Mouse (Mus musculus): ENCODE measurements around the gene Bbx. TPM values are rescaled to one million over a fixed set of nuclear protein-coding genes. Genes with fewer than 3 reads are reported as not detected.
A peak's percentile ranks its signal among the peaks of the same experiment; 100 is the strongest.

Bbx gene
- total RNA-seq, 2 experiments from 2014 or later = 18.6 to 22.9 TPM

DNA sequence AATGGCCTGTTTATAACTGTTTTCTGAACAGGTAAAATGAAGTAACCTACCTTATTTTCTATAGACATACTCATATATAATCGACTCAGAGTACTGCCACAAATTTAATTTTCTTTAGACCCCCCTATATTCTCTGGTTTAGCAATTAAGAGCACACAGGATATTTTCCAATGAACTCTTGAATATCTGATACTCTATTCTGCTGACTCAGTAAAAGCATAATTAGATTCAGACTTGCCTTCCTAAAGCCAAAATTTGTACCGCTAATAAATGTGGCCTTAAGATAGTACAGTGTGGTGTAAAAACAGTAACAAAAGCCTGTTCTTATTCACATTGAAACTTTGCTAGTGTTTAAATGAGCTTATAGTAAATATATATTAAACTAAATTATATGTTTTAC, 102.5 kb downstream of the Bbx start:
- no peak for DNase-seq (ENCODE audit: low spot score in 2 of 2)
- intact Hi-C loops (cut with DNase I) = no loop called here

- DNase-seq (ENCODE audit: low spot score in 2 of 2) = no peak
- intact Hi-C loops (cut with DNase I) = no loop called here
Measured at GRCm38 (mm10) chr16:50324746-50325145, 107.4 kb downstream of the Bbx start.

GRCm38 (mm10) chr16:50324292-50324691, 107.9 kb downstream of the Bbx start:
- intact Hi-C loops (cut with DNase I) = no loop called here
- DNase-seq (ENCODE audit: low spot score in 2 of 2) = no peak

DNA sequence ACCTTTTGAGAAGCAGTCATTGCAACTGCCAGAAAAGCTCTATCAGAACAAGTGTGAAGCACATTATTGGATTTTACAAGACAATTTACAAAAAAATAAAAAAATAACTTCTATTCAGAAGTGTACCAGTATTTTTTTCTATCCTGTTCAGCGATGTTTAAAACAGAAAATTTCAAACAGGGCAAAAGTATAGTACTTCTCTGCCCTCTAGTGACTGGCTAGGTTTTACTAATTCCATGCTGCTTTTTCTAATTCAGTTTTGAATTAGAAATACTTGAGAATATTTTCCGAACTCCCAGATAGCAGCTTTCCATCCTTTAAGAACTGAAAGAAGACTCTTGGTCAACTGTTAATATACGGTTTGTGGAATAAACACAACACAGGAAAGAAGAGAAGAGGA, 110.8 kb downstream of the Bbx start:
- no peak for DNase-seq (ENCODE audit: low spot score in 2 of 2)
- intact Hi-C loops (cut with DNase I) = no loop called here

GRCm38 (mm10) chr16:50318255-50318654, 113.9 kb downstream of the Bbx start:
- intact Hi-C loops (cut with DNase I) = no loop called here
- DNase-seq (ENCODE audit: low spot score in 2 of 2) = no peak

- DNase-seq (ENCODE audit: low spot score in 2 of 2) = no peak
- intact Hi-C loops (cut with DNase I) = no loop called here
Measured at GRCm38 (mm10) chr16:50315349-50315969, 116.7 kb downstream of the Bbx start.

DNA sequence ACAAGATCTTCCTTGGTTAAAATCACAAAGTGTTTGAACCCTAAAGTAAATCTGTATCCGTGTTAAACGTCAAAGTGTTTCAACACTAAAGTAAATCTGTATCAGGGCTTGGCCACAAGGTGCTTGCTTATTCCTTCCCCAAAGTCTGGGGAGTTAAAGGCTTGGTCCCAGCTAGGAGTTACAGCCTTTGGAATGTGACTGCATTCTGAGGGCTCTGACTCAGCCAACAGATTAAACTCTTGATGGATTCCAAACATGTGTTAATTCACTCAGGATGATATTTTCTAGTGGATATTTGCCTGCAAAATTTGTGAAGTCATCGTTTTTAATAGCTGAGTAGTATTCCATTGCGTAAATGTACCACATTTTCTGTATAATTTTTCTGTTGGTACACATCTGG, 120.6 kb downstream of the Bbx start:
- intact Hi-C loops (cut with DNase I) = no loop called here
- DNase-seq (ENCODE audit: low spot score in 2 of 2) = no peak

DNA sequence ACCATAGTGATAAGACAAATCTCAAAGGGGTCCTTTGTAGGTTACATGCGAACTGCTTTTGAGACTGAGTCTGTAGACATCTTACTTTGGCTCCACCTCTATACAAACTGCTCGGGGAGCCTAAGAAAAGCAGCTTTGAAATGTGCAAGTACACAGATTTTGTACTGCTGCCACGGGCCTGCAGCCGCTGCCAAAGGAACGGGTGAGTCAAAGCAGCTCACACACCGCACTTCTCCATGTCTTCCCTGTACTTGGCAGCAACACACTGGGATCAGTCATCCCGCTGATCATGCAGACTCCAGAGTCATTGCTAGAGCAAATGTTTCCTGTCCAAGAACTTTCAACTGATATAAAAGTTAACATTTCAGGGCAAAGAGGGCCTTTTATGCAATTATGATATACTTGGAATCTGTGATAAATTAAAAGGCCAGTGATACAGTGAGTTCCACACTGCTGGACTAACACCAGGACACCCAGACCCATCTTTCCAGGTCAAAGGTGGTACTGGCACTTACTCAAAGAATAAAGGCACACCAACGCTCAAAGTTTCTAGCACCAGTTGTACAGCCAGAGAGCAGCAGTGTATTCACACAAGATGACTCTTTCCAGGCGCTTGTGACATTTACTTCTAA, 122.7 kb downstream of the Bbx start:
- peak; percentile 76 to 83 for DNase-seq (ENCODE audit: low spot score in 2 of 2)
- intact Hi-C loops (cut with DNase I) = loop anchor here (5.0 kb wide), 1 partner anchor 57 kb away; no protein-coding TSS in a partner anchor

GRCm38 (mm10) chr16:50308256-50308655, 123.9 kb downstream of the Bbx start:
- DNase-seq (ENCODE audit: low spot score in 2 of 2) = no peak
- intact Hi-C loops (cut with DNase I) = loop anchor here (5.0 kb wide), 1 partner anchor 56 kb away; no protein-coding TSS in a partner anchor

- DNase-seq (ENCODE audit: low spot score in 2 of 2) = no peak
- intact Hi-C loops (cut with DNase I) = loop anchor here (5.0 kb wide), 1 partner anchor 55 kb away; no protein-coding TSS in a partner anchor
Measured at GRCm38 (mm10) chr16:50307231-50307630, 125.0 kb downstream of the Bbx start.

- DNase-seq (ENCODE audit: low spot score in 2 of 2) = no peak
- intact Hi-C loops (cut with DNase I) = loop anchor here (5.0 kb wide), 1 partner anchor 54 kb away; no protein-coding TSS in a partner anchor
Measured at GRCm38 (mm10) chr16:50306727-50307126, 125.5 kb downstream of the Bbx start.

DNA sequence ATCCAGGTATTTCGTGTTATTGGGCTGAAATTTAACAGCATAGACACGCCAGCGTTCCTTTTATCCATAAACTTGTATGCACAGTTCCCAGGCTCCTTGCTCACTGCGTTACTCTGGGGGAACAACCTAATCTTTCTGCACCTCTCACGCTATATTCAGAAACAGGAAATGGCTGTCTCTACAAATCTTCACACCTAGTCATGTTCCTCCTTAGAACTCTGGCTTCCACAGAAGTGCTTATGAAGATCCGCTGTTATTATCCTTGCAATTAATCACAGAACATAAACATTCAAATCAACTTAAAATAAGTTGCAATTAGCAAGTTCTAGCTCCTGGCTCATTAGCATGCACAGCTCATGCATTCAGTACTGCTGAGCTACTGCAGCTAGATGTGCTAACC, 127.0 kb downstream of the Bbx start:
- intact Hi-C loops (cut with DNase I) = loop anchor here (5.0 kb wide), 1 partner anchor 53 kb away; no protein-coding TSS in a partner anchor
- no peak for DNase-seq (ENCODE audit: low spot score in 2 of 2)

DNA sequence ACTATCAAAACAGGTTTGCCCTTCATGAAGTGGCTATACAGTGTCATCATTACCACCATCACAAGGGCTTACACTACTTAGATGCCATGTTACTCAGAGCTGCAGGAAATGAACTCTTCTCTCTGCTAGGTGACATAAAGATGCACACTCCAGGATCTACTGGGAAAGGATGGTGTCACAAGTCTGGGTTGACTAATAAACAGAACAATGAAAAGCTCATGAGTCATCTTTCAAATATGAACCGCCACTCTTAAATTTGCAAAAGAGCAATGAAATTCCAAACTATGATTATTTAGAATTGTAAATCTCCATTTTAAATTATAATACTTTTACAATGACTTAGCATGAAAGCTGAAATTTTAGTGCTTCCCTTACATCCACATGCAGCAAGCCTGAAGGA, 129.6 kb downstream of the Bbx start:
- intact Hi-C loops (cut with DNase I) = no loop called here

DNA sequence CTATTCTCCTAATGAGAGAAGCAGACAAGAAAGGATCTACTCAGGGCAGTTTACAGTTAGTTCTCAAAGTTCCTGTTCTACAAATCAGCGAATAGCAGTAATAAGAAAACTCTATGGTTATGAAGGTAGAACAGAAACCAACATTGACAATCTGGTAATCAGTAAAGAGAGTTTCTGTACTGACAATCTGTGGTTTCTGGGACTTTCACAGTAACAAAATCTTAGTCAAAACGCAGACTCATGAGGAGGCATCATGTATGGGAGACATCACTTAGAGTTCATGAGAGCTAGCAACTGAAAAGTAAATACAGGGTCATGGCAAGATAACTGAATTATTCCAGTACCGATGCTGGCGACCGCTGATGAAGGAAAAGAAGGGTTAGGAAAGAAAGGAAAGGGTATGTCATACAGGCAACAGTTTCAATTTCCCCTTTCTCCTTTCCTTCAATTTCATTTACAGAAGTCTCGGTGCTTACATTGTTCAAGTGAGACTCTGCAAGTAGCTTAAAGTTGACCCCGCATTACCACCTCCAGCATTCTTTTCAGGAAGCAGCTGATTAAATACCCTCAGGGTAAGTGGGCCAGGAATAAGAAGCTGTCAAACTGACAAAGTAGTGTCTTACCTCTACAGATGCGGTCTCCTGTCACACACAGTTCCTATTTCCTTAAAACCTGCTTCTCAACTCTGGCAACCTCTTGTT, 133.3 kb downstream of the Bbx start:
- intact Hi-C loops (cut with DNase I) = no loop called here
- no peak for DNase-seq (ENCODE audit: low spot score in 2 of 2)

More for the DNA sequence above, 129.6 kb downstream of the Bbx start:
- DNase-seq (ENCODE audit: low spot score in 2 of 2) = no peak

DNA sequence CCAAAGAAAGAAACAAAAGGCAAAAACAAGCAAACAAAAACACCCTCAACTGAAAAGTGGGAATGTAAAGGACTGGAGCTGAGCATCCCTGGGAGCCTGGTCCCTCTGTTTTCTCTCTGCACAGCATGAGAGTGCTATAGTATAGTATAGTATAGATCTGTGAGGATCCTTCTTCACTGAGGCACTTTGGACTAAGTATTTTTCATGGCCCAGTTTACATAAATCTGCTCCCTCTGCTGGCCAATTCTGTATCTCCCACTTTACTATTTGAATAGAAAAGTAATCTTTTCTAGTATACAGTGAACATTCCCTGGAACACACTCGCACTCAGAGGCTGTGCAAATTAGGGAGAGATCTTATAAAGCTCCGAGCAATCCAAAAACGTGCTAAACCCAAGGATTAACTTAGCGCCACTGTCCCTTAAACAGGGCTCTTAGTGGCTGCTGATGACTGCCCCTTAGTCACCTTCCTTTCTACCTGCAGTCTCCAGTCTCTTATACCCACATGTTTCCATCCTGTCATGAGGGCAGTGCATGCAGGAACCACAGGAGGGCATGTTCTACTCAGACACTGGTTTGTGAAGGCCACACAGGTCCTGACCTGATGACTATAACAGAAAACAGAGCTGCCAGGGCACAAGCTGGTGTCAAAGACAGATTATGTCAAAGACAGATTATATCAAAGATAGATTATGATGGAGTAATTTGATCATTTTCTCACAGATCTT, 138.5 kb downstream of the Bbx start:
- DNase-seq (ENCODE audit: low spot score in 2 of 2) = no peak
- intact Hi-C loops (cut with DNase I) = loop anchor here (5.0 kb wide), 1 partner anchor 36 kb away; no protein-coding TSS in a partner anchor

DNA sequence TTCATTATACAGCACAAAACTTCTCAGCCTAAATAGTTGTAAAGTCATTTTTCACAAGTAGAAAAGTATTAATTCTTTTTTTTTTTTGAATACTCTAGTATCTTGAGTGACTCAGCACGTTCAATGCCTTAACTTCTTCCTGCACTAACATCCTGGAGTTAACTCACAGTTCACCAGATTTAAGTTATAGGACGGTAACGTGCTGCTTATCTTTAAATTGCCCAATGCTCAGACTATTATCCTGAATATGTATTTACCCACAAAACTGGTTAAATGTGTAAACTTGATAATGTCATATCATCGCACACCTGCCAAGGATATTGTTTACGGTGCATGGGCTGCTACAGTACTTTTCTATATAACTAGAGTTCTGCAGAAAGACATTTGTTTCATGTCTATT, 139.4 kb downstream of the Bbx start:
- DNase-seq (ENCODE audit: low spot score in 2 of 2) = no peak
- intact Hi-C loops (cut with DNase I) = loop anchor here (5.0 kb wide), 1 partner anchor 36 kb away; no protein-coding TSS in a partner anchor

DNA sequence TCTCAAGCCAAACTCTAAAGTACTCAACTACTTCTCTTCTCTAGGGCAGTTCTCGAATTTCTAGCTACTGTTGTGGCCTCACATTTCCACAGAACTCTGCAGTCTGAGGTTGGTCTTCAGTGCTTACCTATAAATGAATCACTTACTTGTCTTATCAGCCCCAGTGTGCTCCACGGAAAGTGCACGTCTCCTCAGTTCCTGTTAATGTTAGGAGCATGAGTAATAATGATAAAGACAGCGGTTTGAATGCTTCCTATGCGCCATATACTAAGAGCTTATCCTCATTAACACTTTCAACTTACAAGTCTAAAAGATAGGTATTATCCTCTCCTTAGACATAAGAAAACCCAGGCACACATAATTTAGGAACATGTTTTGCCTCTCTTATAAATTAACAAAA, 142.4 kb downstream of the Bbx start:
- DNase-seq (ENCODE audit: low spot score in 2 of 2) = no peak
- intact Hi-C loops (cut with DNase I) = loop anchor here (5.0 kb wide), 1 partner anchor 32 kb away; no protein-coding TSS in a partner anchor

DNA sequence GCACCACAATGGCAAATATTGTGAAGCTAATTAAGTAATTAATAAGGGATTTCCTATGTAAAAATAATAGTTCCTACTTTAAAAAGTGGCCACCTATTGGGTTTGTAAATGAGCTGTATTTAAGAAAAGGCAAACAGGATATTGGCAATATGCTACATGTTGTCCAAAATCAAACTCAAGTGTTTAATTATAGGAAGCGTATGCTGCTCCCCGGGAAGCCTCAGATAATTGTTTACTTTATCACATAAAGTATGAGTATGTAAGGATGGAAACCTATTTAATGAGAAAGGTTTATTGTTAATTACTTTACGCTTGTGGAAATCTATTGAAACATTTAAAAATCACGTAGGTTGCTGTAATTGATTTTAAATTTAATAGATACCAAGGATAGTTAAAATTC, 159.4 kb downstream of the Bbx start:
- DNase-seq (ENCODE audit: low spot score in 2 of 2) = no peak
- intact Hi-C loops (cut with DNase I) = no loop called here

- DNase-seq (ENCODE audit: low spot score in 2 of 2) = no peak
- intact Hi-C loops (cut with DNase I) = no loop called here
Measured at GRCm38 (mm10) chr16:50262647-50263046, 169.5 kb downstream of the Bbx start.

DNA sequence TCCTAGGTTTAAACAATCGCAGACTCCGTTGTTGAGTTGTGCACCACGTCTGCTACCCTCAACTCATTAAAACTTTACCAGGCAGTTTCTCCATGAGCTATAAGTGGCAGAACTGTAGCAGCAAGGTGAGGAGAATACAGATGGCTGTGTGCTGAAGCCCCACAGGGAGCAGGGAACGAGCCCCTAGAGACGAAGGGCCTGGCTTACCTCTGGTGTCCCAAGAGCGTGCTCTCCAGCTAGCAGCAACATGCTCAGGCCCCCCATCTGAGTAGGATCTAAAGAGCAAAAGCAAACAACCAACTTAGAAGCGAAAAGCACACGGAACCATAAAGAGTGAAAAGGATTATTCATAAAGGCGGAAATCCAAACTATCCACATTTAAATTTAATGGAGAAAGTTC, 170.0 kb downstream of the Bbx start:
- DNase-seq (ENCODE audit: low spot score in 2 of 2) = no peak
- intact Hi-C loops (cut with DNase I) = no loop called here

Data from left cerebral cortex, postnatal 36 days (tissue).